Mouse (Mus musculus): ENCODE measurements around the gene Mb. TPM values are rescaled to one million over a fixed set of nuclear protein-coding genes. Genes with fewer than 3 reads are reported as not detected.

Mb gene
- polyA plus RNA-seq, 1 experiment: not detected

DNA sequence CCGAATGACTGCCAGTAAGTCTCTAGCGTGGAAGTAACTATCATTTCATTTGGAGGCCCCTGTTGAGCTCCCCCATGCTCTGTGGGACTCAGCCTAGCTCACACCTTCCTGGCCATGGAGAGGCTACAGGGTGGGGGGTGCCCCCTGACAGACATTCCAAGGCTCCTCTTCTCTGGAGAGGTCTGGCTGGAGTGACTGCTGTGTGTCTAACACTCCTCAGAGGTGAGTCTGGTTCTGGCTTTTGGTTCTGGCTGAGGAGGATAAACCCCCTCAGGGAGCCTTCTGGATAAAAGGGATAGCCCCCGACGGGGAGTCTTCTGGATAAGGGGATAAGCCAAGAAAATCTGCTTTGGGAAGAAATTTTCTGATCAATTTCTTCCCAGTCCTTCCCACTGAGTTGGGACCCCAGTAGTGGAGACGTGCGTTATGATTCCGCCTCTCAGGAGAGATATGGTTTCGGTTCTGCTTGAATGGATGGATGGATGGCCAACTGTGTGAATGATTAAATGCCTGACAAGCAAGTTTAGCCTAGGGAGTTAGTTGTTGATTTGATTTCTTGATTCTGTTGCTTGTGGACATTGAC lies 77.1 kb downstream of the Mb start:
- no peaks in the 10 kb centered on the region for H3K36me3 ChIP-seq (replicated peaks; ENCODE audit: low read length)
- H3K4me3 ChIP-seq (replicated peaks): peak overlapping the region; percentile 88
- H3K9me3 ChIP-seq: peaks cover 9% of the 10 kb centered on the region
- TF ChIP-seq GATA1 (IDR thresholded peaks at IDR 0.05; ENCODE audit: borderline replicate concordance, low read length) (no peak), FLI1 (IDR thresholded peaks at IDR 0.05; ENCODE audit: low read length) (no peak)
- peaks cover 7% of the 10 kb centered on the region for H3K4me1 ChIP-seq
- peaks cover 35% of the 10 kb centered on the region for H3K27me3 ChIP-seq (replicated peaks)

DNA sequence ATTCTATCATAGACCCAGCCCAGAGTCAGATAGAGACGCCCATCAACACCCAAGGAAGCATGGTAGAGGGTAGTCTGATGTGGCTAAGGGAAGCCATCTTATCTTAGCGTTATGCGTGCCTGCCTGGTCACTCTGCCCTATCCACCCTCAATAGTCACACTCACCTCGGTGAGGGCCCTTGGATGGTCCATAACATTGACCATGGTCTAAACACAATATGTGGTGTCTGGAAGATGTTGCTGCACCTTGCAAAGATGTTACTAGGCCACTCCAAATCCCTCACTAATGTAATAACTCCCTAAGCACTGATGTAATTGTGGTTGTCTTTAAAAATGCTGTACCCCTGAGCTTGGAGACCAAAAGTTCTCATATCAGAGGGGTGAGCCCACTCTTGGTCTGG lies 77.8 kb downstream of the Mb start:
- Histone ChIP-seq H3K4me3 (replicated peaks) (no peak overlapping the region), H3K4me1 (peaks cover 7% of the 10 kb centered on the region), H3K36me3 (replicated peaks; ENCODE audit: low read length) (no peaks in the 10 kb centered on the region), H3K27me3 (replicated peaks) (peaks cover 33% of the 10 kb centered on the region), H3K9me3 (peaks cover 9% of the 10 kb centered on the region)
- no peak for TF ChIP-seq GATA1 (IDR thresholded peaks at IDR 0.05; ENCODE audit: borderline replicate concordance, low read length)
- no peak for TF ChIP-seq FLI1 (IDR thresholded peaks at IDR 0.05; ENCODE audit: low read length)

Other genes starting within 250 kb of the Mb start
- gene Zfp251, start 179.2 kb downstream of the Mb start, polyA plus RNA-seq (2012; ENCODE audit: insufficient read depth, low replicate concordance): 1.4 and 2.7 TPM in 2 replicates
- 0.18 TPM in 1 of 2 replicates, not detected in the other for gene Zfp7, start 171.4 kb downstream of the Mb start, polyA plus RNA-seq (2012; ENCODE audit: insufficient read depth, low replicate concordance)
- not detected in 2 replicates for gene Gm49527, start 171.3 kb downstream of the Mb start, polyA plus RNA-seq (2012; ENCODE audit: insufficient read depth, low replicate concordance)
- gene Zfp647, start 125.2 kb downstream of the Mb start, polyA plus RNA-seq (2012; ENCODE audit: insufficient read depth, low replicate concordance): 0.43 TPM in 1 of 2 replicates, not detected in the other
- 23.3 and 66.5 TPM in 2 replicates for gene 1110038F14Rik, start 102.2 kb downstream of the Mb start, polyA plus RNA-seq (2012; ENCODE audit: insufficient read depth, low replicate concordance)
- not detected in 2 replicates for gene Apol6, start 5.9 kb downstream of the Mb start, polyA plus RNA-seq (2012; ENCODE audit: insufficient read depth, low replicate concordance)

All from megakaryocyte, embryonic 14.5 days (primary cell).